Mouse (Mus musculus) E14TG2a.4 (cell line): ENCODE results near the gene Nr1i3.

Experiments
- CTCF ChIP-seq: conservative IDR thresholded peaks from 2 replicates; pipeline ENCODE4 v1.5.1; 2014; ENCODE audit warnings: low read length
- NANOG ChIP-seq: IDR thresholded peaks from 2 replicates; pipeline ENCODE4 v1.6.1; 2014; ENCODE audit warnings: borderline replicate concordance, low read length, mixed read lengths

- TF ChIP-seq CTCF, result peak; percentile 72
- no peak for TF ChIP-seq NANOG
Measured at GRCm38 (mm10) chr1:171256937-171257548, 43.3 kb downstream of the Nr1i3 start.
